Mouse (Mus musculus) megakaryocyte, embryonic 14.5 days (primary cell): Measurements from ENCODE around the gene C3ar1. TPM values are rescaled to one million over a fixed set of nuclear protein-coding genes. Genes with fewer than 3 reads are reported as not detected.

ENCODE experiments used
- H3K27me3 ChIP-seq: replicated peaks from 2 replicates; pipeline ENCODE3; 2012; ENCODE audit warnings: inconsistent platforms
- H3K36me3 ChIP-seq: replicated peaks from 2 replicates; pipeline ENCODE3; 2012; ENCODE audit warnings: low read length, inconsistent platforms, mixed read lengths
- H3K4me1 ChIP-seq: 2 replicates; pipeline ENCODE4 v1.6.1; 2012; ENCODE audit warnings: inconsistent platforms
- H3K4me3 ChIP-seq: replicated peaks from 2 replicates; pipeline ENCODE3; 2012; ENCODE audit warnings: moderate library complexity, mild to moderate bottlenecking, inconsistent platforms
- H3K9me3 ChIP-seq: 2 replicates; pipeline ENCODE4 v1.6.1; 2012; ENCODE audit warnings: inconsistent platforms
- FLI1 ChIP-seq: IDR thresholded peaks from 2 replicates; pipeline ENCODE4 v1.6.1; 2012; ENCODE audit warnings: low read length, inconsistent platforms, mixed read lengths
- GATA1 ChIP-seq: IDR thresholded peaks from 3 replicates; pipeline ENCODE4 v1.6.1; 2012; ENCODE audit warnings: mixed read lengths, low read length, inconsistent platforms, borderline replicate concordance
- polyA plus RNA-seq: library from polyadenylated mRNA; stranded (reverse); fragments of >175 nt; gene quantifications from 2 replicates; pipeline ENCODE4 v1.2.3, GENCODE M21; 2012; ENCODE audit warnings: low replicate concordance; ENCODE audit not compliant: insufficient read depth

Gene C3ar1
- polyA plus RNA-seq, 1 experiment, result 2.6 TPM

GRCm38 (mm10) chr6:122800640-122801300 is 55.2 kb downstream of the C3ar1 start:
- Histone ChIP-seq H3K4me1 (peaks cover 38% of the 10 kb centered on the region), H3K4me3 (peak overlapping the region; percentile 96), H3K27me3 (peaks cover 12% of the 10 kb centered on the region), H3K9me3 (no peaks in the 10 kb centered on the region), H3K36me3 (peaks cover 22% of the 10 kb centered on the region)
- no peak for TF ChIP-seq GATA1
- TF ChIP-seq FLI1, result no peak

Other genes with a start within 250 kb of the C3ar1 start
- gene Gdf3, start 246.1 kb downstream of the C3ar1 start, polyA plus RNA-seq, result 0.07 TPM in 1 of 2 replicates, not detected in the other
- gene Dppa3, start 229.8 kb downstream of the C3ar1 start, polyA plus RNA-seq, result not detected in 2 replicates
- not detected in 2 replicates for gene Nanog, start 148.7 kb downstream of the C3ar1 start, polyA plus RNA-seq
- gene Slc2a3, start 54.5 kb downstream of the C3ar1 start, polyA plus RNA-seq, result 188 and 291 TPM in 2 replicates
- 7.7 and 9.2 TPM in 2 replicates for gene Foxj2, start 36.2 kb downstream of the C3ar1 start, polyA plus RNA-seq
- gene Necap1, start 18.3 kb upstream of the C3ar1 start, polyA plus RNA-seq, result 8.9 and 9.7 TPM in 2 replicates
- gene Clec4a1, start 65.7 kb upstream of the C3ar1 start, polyA plus RNA-seq, result 3.4 TPM in 1 of 2 replicates, not detected in the other
- gene Clec4a3, start 96.4 kb upstream of the C3ar1 start, polyA plus RNA-seq, result 0.31 TPM in 1 of 2 replicates, not detected in the other
- not detected in 2 replicates for gene Clec4a4, start 134.2 kb upstream of the C3ar1 start, polyA plus RNA-seq
- gene Clec4b1, start 193.8 kb upstream of the C3ar1 start, polyA plus RNA-seq, result not detected in 2 replicates